Mouse (Mus musculus) stomach, embryonic 14.5 days (tissue): ENCODE results near the gene Klb. TPM values are rescaled to one million over a fixed set of nuclear protein-coding genes. Genes with fewer than 3 reads are reported as not detected.

Source experiments
- ATAC-seq: fragments of 200-750 bp; cut with Nextera tagmentation; 2 replicates; pipeline ENCODE4 v1.8.0; 2017; ENCODE audit warnings: low read depth, moderate TSS enrichment; ENCODE audit not compliant: insufficient number of reproducible peaks, insufficient read depth, low FRiP score
- H3K27ac ChIP-seq: fragments of 300-500 bp; sonication (generic); 2 replicates; pipeline ENCODE4 v1.5.1; 2014; ENCODE audit warnings: mild to moderate bottlenecking, low read length, moderate library complexity, mixed read lengths
- H3K27me3 ChIP-seq: fragments of 300-500 bp; sonication (generic); 2 replicates; pipeline ENCODE4 v1.6.1; 2014; ENCODE audit warnings: low read length, control low read depth, mixed read lengths; ENCODE audit not compliant: control insufficient read depth, insufficient read depth
- H3K36me3 ChIP-seq: fragments of 300-500 bp; sonication (generic); 2 replicates; pipeline ENCODE4 v1.6.1; 2014; ENCODE audit warnings: mild to moderate bottlenecking, control low read depth, low read length, moderate library complexity, mixed read lengths; ENCODE audit not compliant: control insufficient read depth, insufficient read depth
- H3K4me1 ChIP-seq: fragments of 300-500 bp; sonication (generic); 2 replicates; pipeline ENCODE4 v1.6.1; 2014; ENCODE audit warnings: low read length, control low read depth, mixed read lengths; ENCODE audit not compliant: control insufficient read depth, insufficient read depth
- H3K4me2 ChIP-seq: fragments of 300-500 bp; sonication (generic); replicated peaks from 2 replicates; pipeline ENCODE4 v1.6.1; 2014; ENCODE audit warnings: low read depth, low read length, control low read depth
- H3K4me3 ChIP-seq: fragments of 300-500 bp; sonication (generic); 2 replicates; pipeline ENCODE4 v1.5.1; 2014; ENCODE audit warnings: low read depth, low read length, control low read depth
- H3K9ac ChIP-seq: fragments of 300-500 bp; sonication (generic); replicated peaks from 2 replicates; pipeline ENCODE4 v1.6.1; 2014; ENCODE audit warnings: low read depth, mild to moderate bottlenecking, control low read depth, low read length, moderate library complexity, mixed read lengths
- H3K9me3 ChIP-seq: fragments of 300-500 bp; sonication (generic); 2 replicates; pipeline ENCODE4 v1.6.1; 2016; ENCODE audit warnings: low read depth, low read length, control low read depth; ENCODE audit not compliant: control insufficient read depth
- WGBS: fragments of 180-500 bp; shearing (Covaris S2); extraction: QIAGEN DNeasy Blood & Tissue Kit; methylation state at CpG from one replicate; pipeline ENCODE4 v1.1.7; 2014; 5-methylcytosine and 5-hydroxymethylcytosine counted together
- polyA plus RNA-seq: library from polyadenylated mRNA; unstranded; fragments of >200 nt; fragmentation: Nextera tagmentation; extraction: Ambion mirVana; gene quantifications from 2 replicates; pipeline ENCODE4 v1.2.1, GENCODE M21; 2014

Gene Klb
- polyA plus RNA-seq, 1 experiment from 2014 or later = 0.13 TPM

DNA sequence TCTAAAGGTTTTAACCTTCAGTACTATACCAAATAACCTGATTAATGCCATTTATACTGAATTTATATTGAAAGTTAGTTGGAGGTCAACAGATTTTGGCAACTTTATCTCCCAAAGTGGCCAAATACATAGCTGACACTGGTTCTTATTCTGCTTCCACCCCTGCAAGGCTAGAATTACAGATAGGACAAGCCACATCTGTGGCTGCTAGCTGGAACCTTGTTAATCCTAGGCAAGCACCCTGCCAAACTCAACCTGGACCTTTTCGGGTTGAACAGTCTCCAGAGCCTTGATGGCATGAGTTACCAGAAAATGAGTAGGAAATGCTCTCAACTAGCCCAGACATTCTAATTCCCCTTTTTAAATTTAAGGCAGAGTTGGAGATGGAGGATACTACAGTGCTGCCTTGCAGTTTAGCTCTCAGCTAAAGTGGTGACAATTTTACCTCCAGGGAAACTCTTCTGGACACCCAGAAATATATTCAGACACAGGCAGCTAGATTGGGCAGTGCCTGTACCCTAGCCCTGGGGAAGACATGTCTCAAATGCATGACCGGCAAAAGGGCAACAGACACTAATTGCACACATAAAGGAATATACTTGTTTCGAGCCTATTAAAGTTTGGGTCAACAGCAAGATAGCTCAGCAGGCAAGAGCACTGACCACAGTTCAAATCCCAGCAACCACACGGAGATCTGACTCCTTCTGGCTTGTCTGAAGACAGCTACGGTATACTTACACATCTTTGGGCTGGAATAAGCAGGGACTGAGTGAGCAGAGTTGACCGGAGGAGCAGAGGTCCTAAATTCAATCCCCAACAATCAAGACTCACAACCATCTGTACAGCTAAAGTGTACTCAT is 39.1 kb downstream of the Klb start:
- no peak for ATAC-seq
- peaks cover 8% of the 10 kb centered on the region; the same call in 1 of the 2 replicates for H3K4me1 ChIP-seq
- H3K9me3 ChIP-seq = no peaks in the 10 kb centered on the region
- peaks cover 30% of the 10 kb centered on the region for H3K36me3 ChIP-seq
- no peaks in the 10 kb centered on the region for H3K27me3 ChIP-seq
- 82% methylated on average over 6 of the region's 6 CpGs for WGBS
- H3K4me2 ChIP-seq = no peak overlapping the region
- no peak overlapping the region for H3K9ac ChIP-seq
- no peak overlapping the region for H3K27ac ChIP-seq
- no peak overlapping the region for H3K4me3 ChIP-seq

DNA sequence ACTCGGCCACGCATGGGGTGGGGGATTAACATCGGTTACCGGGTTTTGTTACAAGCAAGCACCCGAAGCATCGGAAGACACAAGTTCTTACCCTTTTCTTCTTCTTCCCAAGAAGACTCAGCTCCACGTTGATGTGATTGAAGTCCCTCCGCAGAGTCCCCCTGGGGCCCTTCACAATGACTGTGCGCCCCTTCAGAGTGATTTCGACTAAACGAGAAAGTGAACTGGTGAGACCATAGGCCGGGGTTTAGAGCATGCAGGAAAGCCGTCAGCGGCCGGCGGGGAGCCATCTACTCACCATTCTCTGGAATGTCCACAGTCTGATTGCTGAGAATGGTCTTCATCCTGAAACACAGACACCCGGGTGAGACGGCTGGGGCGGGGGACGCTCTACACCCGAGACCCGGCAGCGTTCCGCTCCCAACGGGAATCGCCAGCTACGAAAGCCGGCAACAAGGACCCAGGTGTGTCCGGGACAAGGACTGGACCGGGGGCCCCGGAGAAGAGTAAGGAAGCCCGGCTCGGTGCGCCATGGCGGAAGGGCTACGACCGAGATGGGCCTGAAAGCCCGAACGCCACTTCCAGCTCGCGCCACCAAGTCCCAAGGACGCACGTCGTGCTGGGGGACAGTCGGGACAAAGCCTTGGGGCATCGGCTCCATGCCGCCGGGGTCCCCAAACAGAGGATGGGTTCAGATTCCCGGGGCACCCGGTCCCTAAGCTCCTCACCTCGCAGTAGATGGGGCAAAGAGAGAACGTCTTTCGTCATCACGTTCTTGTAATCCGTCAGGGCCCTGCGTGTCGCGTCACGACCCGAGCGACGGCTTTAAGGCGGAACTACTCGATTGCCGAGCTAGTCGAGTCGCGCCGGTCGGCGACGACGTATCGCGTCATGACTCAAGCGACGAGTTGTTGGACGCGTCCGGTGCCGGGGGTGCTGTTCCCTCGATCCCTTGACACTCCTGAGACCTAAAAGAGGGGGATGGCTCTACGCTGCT is 42.8 kb downstream of the Klb start, which contains the start of the genes Rpl9 and Lias:
Gene Rpl9 (minus strand): TSS at position 797 of the 997 bp plus-strand sequence.
Gene Lias (plus strand): TSS at position 850 of the 997 bp plus-strand sequence.
- no peaks in the 10 kb centered on the region for H3K27me3 ChIP-seq
- no peaks in the 10 kb centered on the region for H3K9me3 ChIP-seq
- H3K4me1 ChIP-seq = peaks cover 8% of the 10 kb centered on the region; the same call in 1 of the 2 replicates
- peak within 1 kb of the TSS; percentile 99 for H3K4me3 ChIP-seq
- peak; percentile 96 for ATAC-seq
- peak within 1 kb of the TSS; percentile 89 for H3K27ac ChIP-seq
- H3K36me3 ChIP-seq = peaks cover 31% of the 10 kb centered on the region
- peak within 1 kb of the TSS; percentile 85 for H3K4me2 ChIP-seq
- WGBS = under 1% methylated on average over 81 of the region's 83 CpGs
- H3K9ac ChIP-seq = peak within 1 kb of the TSS; percentile 99

DNA sequence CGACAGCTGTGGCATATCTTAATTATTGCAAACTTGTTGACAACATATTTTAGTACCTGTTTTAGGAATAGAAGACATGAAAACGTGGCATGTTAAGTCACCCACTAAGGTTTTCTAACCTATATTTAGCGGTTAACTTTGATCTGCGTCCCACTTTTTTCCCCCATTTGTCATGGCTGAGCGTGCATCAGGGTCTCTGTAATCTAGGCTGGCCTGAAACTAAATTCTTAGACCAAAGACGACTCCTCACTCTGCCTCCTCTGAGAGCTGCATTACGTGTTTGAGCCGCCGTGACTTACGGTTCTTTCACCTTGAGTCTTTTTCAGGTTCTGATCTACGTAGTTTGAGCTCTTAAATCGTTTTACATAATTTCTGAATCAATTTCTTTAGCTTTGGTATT is 43.6 kb downstream of the Klb start:
- Histone ChIP-seq H3K9me3 (no peaks in the 10 kb centered on the region), H3K9ac (peak overlapping the region; percentile 66), H3K27ac (peak overlapping the region; percentile 66; the same call in 1 of the 2 replicates), H3K4me2 (peak overlapping the region; percentile 59), H3K4me1 (peaks cover 8% of the 10 kb centered on the region; the same call in 1 of the 2 replicates), H3K36me3 (peaks cover 39% of the 10 kb centered on the region), H3K4me3 (peak overlapping the region; percentile 99), H3K27me3 (no peaks in the 10 kb centered on the region)
- WGBS = 2% methylated on average over 12 of the region's 12 CpGs
- no peak for ATAC-seq

DNA sequence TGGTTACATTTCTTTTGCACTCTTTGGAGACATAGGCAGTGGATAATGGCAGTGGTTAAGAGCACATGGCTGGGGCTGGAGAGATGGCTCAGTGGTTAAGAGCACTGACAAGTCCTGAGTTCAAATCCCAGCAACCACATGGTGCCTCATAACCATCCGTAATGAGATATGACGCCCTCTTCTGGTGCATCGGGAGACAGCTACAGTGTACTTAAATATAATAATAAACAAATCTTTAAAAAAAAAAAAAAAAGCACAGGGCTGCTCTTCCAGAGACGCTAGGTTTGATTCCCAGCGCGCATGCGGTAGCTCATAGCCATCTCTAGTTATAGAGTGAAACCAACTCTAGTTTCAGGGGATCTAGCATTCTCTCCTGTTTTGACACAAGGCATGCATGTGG is 46.3 kb downstream of the Klb start:
- Histone ChIP-seq H3K9me3 (no peaks in the 10 kb centered on the region), H3K9ac (no peak overlapping the region), H3K27ac (no peak overlapping the region), H3K27me3 (no peaks in the 10 kb centered on the region), H3K4me1 (peaks cover 8% of the 10 kb centered on the region; the same call in 1 of the 2 replicates), H3K4me3 (no peak overlapping the region), H3K4me2 (no peak overlapping the region), H3K36me3 (peaks cover 23% of the 10 kb centered on the region)
- ATAC-seq = no peak
- WGBS = 91% methylated on average over 7 of the region's 7 CpGs

DNA sequence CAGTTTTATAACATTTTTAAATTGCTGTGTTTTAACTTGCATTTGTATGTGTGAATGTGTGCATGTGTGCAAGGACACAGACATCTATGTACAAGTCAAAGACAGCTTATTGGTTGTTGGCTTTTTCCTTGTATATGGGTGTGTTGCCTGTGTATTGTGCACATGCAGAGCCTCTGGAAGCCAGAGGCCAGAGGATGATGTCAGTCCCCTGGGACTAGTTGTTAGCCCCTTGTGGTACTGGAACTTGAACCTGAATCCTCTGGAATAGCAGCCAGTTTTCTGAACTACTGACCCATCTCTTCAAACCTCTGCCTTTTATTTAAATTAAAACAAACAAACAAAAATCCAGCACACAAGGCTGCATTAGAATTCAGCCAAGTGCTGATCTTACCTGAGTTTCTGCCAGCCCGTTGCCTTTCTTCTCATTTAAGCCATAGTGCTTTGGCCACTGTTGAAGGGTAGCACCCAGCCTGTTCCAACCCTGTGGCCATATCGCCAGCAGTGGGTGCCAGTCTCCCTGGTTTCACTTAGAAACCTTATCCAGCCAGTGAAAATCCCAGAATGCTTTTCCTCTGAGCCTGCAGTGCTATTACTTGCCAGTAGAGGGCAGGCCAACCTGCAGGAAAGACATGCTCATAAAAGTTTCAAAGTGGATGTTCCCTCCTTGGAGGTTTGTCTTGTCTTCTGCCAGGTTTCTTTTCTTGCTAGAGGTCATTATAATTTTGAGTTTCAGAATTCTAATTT is 53.3 kb downstream of the Klb start:
- no peak overlapping the region for H3K9ac ChIP-seq
- WGBS = 33% methylated on average over 2 of the region's 2 CpGs
- H3K4me2 ChIP-seq = no peak overlapping the region
- no peaks in the 10 kb centered on the region for H3K27me3 ChIP-seq
- ATAC-seq = no peak
- no peaks in the 10 kb centered on the region for H3K9me3 ChIP-seq
- H3K4me1 ChIP-seq = no peaks in the 10 kb centered on the region
- no peak overlapping the region for H3K4me3 ChIP-seq
- H3K27ac ChIP-seq = no peak overlapping the region
- H3K36me3 ChIP-seq = peaks cover 45% of the 10 kb centered on the region

DNA sequence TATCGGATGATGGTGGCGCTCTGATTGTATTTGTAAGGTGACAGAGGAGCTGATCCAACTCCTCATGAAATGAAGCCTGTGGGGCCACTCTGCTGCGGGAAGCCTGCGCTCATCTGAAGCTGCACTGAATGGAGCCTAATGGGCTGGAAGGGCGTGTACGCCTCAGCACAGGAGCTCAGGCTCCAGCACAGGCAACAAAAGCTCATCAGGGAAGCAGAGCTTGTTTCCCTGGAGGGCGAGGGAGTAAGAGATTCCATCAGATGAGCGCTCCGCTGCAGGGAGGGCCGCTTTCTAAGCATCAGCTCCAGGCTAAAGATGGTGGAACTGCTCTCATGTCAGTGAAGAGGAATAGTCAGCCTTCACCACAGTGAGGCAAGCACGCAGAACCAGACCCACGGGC is 59.9 kb downstream of the Klb start:
- Histone ChIP-seq H3K9ac (no peak overlapping the region), H3K4me1 (no peaks in the 10 kb centered on the region), H3K4me2 (no peak overlapping the region), H3K27me3 (no peaks in the 10 kb centered on the region), H3K27ac (no peak overlapping the region), H3K4me3 (no peak overlapping the region), H3K36me3 (peaks cover 41% of the 10 kb centered on the region), H3K9me3 (no peaks in the 10 kb centered on the region)
- 75% methylated on average over 12 of the region's 12 CpGs for WGBS
- ATAC-seq = no peak

DNA sequence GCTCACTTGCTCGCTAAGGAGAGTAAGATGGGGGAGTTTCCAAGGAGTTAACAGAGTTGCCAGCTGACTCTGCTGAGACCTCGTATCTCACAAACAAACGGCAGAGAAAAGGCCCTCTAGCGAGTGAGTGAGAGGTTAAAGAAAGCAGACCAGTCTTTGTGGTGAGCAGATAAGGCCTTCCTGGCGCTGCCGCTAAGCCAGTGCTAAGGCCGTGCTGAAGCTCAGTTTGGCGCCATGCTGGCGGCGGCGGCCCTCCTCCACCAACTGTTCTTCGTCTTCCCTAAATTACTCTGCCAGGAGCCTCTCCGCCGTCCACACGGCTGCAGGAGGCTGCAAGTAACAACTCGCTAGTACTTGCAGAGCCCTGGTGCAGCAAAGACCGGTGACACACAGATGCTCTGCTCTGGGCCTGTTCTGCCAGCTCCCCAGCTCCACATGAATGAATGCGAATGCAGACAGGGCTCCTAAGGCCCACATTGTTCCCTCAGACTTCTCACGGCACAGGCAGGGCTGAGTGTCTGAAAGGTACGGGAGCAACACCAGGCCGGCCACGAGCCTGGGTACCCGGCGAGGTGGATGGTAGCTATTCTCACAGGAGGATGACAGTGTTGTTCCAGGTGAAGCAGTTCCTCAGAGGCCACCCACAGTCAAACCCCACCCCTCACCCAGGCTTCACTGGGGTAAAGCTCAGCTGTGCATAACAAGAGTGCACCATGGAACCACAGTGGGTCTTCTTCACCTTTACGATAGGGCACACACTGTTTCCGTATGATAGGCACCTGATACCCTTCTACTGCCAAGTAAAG is 67.7 kb downstream of the Klb start:
- H3K9me3 ChIP-seq = no peaks in the 10 kb centered on the region
- H3K27me3 ChIP-seq = no peaks in the 10 kb centered on the region
- H3K4me3 ChIP-seq = no peak overlapping the region
- H3K4me1 ChIP-seq = peaks cover 16% of the 10 kb centered on the region; the same call in 1 of the 2 replicates
- H3K9ac ChIP-seq = peak overlapping the region; percentile 7; the same call in 1 of the 2 replicates
- peak overlapping the region; percentile 13; the same call in 1 of the 2 replicates for H3K4me2 ChIP-seq
- peak; percentile 88 for ATAC-seq
- H3K36me3 ChIP-seq = peaks cover 40% of the 10 kb centered on the region
- WGBS = 20% methylated on average over 26 of the region's 26 CpGs
- peak overlapping the region; percentile 90 for H3K27ac ChIP-seq
